Mouse (Mus musculus): ENCODE measurements around the gene Meioc. TPM values are rescaled to one million over a fixed set of nuclear protein-coding genes. Genes with fewer than 3 reads are reported as not detected.

Meioc gene
- polyA plus RNA-seq, 1 experiment from 2014 or later: 0.79 TPM

Small RNA genes lying within 50 kb of the gene (microRNA-seq; reads per million reads assigned to microRNA genes)
- not detected for gene Gm22920

Other genes with a start within 250 kb of the Meioc start
- 187 and 207 TPM in 2 replicates for gene Grn, start 233.4 kb upstream of the Meioc start, polyA plus RNA-seq (2015; fragmentation: Nextera tagmentation; extraction: Ambion mirVana)
- gene Fam171a2, start 216.0 kb upstream of the Meioc start, polyA plus RNA-seq (2015; fragmentation: Nextera tagmentation; extraction: Ambion mirVana): 2.5 and 3.3 TPM in 2 replicates
- gene Itga2b, start 193.6 kb upstream of the Meioc start, polyA plus RNA-seq (2015; fragmentation: Nextera tagmentation; extraction: Ambion mirVana): 8.6 and 10.8 TPM in 2 replicates
- gene Gpatch8, start 107.3 kb upstream of the Meioc start, polyA plus RNA-seq (2015; fragmentation: Nextera tagmentation; extraction: Ambion mirVana): 34.9 and 47.0 TPM in 2 replicates
- gene Gm11627, start 84.3 kb upstream of the Meioc start, polyA plus RNA-seq (2015; fragmentation: Nextera tagmentation; extraction: Ambion mirVana): 21.0 and 22.0 TPM in 2 replicates
- gene Fzd2, start 59.3 kb upstream of the Meioc start, polyA plus RNA-seq (2015; fragmentation: Nextera tagmentation; extraction: Ambion mirVana): 12.2 and 15.4 TPM in 2 replicates
- gene Ccdc43, start 34.1 kb downstream of the Meioc start, polyA plus RNA-seq (2015; fragmentation: Nextera tagmentation; extraction: Ambion mirVana): 39.8 and 44.6 TPM in 2 replicates
- 4.5 and 5.2 TPM in 2 replicates for gene Adam11, start 97.7 kb downstream of the Meioc start, polyA plus RNA-seq (2015; fragmentation: Nextera tagmentation; extraction: Ambion mirVana)
- 30.1 and 38.5 TPM in 2 replicates for gene Gjc1, start 156.0 kb downstream of the Meioc start, polyA plus RNA-seq (2015; fragmentation: Nextera tagmentation; extraction: Ambion mirVana)
- 1.2 and 1.4 TPM in 2 replicates for gene Higd1b, start 172.1 kb downstream of the Meioc start, polyA plus RNA-seq (2015; fragmentation: Nextera tagmentation; extraction: Ambion mirVana)
- gene Eftud2, start 217.3 kb downstream of the Meioc start, polyA plus RNA-seq (2015; fragmentation: Nextera tagmentation; extraction: Ambion mirVana): 138 and 146 TPM in 2 replicates
- 0.94 and 1.3 TPM in 2 replicates for gene Ccdc103, start 217.5 kb downstream of the Meioc start, polyA plus RNA-seq (2015; fragmentation: Nextera tagmentation; extraction: Ambion mirVana)
- 0.12 TPM in 1 of 2 replicates, not detected in the other for gene Fam187a, start 221.5 kb downstream of the Meioc start, polyA plus RNA-seq (2015; fragmentation: Nextera tagmentation; extraction: Ambion mirVana)
- gene Gfap, start 237.2 kb downstream of the Meioc start, polyA plus RNA-seq (2015; fragmentation: Nextera tagmentation; extraction: Ambion mirVana): 0.74 and 0.92 TPM in 2 replicates